Mouse (Mus musculus) activated CD4-positive, CD25-positive, alpha-beta regulatory T cell, adult 4 months (primary cell): ENCODE data around the gene Gpr174. TPM values are rescaled to one million over a fixed set of nuclear protein-coding genes. Genes with fewer than 3 reads are reported as not detected.
A peak's percentile ranks its signal among the peaks of the same experiment; 100 is the strongest.
"Not testable (repeated sequence)": the region's sequence is repeated elsewhere in the genome, so short reads cannot be mapped to it uniquely, and the experiment has no call there.

ENCODE experiments used
- ATAC-seq: one replicate; pipeline ENCODE4 v1.8.0; 2017
- polyA plus RNA-seq, 2 experiments: library from polyadenylated mRNA; unstranded; fragments of 100-300 nt; shearing (Covaris generic); gene quantifications; one replicate each; pipeline ENCODE4 v1.2.1; 2017

The Gpr174 gene
- polyA plus RNA-seq, result 10 to 100 TPM; 68.5 to 85.2 TPM

GRCm38 (mm10) chrX:107255486-107256227 is at the start of gene Gpr174:
TSS of gene Gpr174 (plus strand) at chrX:107255878.
- peak; percentile 30 for ATAC-seq

- ATAC-seq, result peak; percentile 90
Measured at GRCm38 (mm10) chrX:107217577-107218090, 38.0 kb upstream of the Gpr174 start.

GRCm38 (mm10) chrX:107224846-107225245 is 30.8 kb upstream of the Gpr174 start:
- peak; percentile 72 for ATAC-seq

GRCm38 (mm10) chrX:107231214-107231613 is 24.5 kb upstream of the Gpr174 start:
- no peak for ATAC-seq

GRCm38 (mm10) chrX:107234655-107235054 is 21.0 kb upstream of the Gpr174 start:
- peak; percentile 38 for ATAC-seq

GRCm38 (mm10) chrX:107236461-107236860 is 19.2 kb upstream of the Gpr174 start:
- ATAC-seq, result peak; percentile 84

- ATAC-seq, result peak; percentile 72
Measured at GRCm38 (mm10) chrX:107250390-107250789, 5.3 kb upstream of the Gpr174 start.

- no peak for ATAC-seq
Measured at GRCm38 (mm10) chrX:107264619-107265018, 8.9 kb downstream of the Gpr174 start.

GRCm38 (mm10) chrX:107277606-107278005 is 21.9 kb downstream of the Gpr174 start:
- ATAC-seq, result peak; percentile 78

GRCm38 (mm10) chrX:107284211-107284610 is 28.5 kb downstream of the Gpr174 start:
- peak; percentile 36 for ATAC-seq

- not testable (repeated sequence) for ATAC-seq
Measured at GRCm38 (mm10) chrX:107297861-107298260, 42.2 kb downstream of the Gpr174 start.

GRCm38 (mm10) chrX:107298761-107299160 is 43.1 kb downstream of the Gpr174 start:
- no peak for ATAC-seq

- no peak for ATAC-seq
Measured at GRCm38 (mm10) chrX:107306492-107306891, 50.8 kb downstream of the Gpr174 start.

GRCm38 (mm10) chrX:107312533-107312932 is 56.9 kb downstream of the Gpr174 start:
- no peak for ATAC-seq

- ATAC-seq, result peak; percentile 83
Measured at GRCm38 (mm10) chrX:107325697-107326381, 70.2 kb downstream of the Gpr174 start.

- ATAC-seq, result no peak
Measured at GRCm38 (mm10) chrX:107329849-107330248, 74.2 kb downstream of the Gpr174 start.

- no peak for ATAC-seq
Measured at GRCm38 (mm10) chrX:107336609-107337008, 80.9 kb downstream of the Gpr174 start.

GRCm38 (mm10) chrX:107341980-107342379 is 86.3 kb downstream of the Gpr174 start:
- ATAC-seq, result peak; percentile 52

Other genes with a start within 250 kb of the Gpr174 start
- gene P2ry10, start 167.4 kb upstream of the Gpr174 start, polyA plus RNA-seq, result 10 to 100 TPM; 88.5 to 93.9 TPM
- 1 to 10 TPM; 3.4 to 5.8 TPM for gene P2ry10b, start 107.0 kb upstream of the Gpr174 start, polyA plus RNA-seq
- 10 to 100 TPM; 68.8 to 87.5 TPM for gene Itm2a, start 147.5 kb downstream of the Gpr174 start, polyA plus RNA-seq